Mouse (Mus musculus): Measurements from ENCODE around the gene Casz1.

- TF ChIP-seq CTCF (IDR thresholded peaks at IDR 0.05) (no peak), EP300 (IDR thresholded peaks at IDR 0.05) (no peak)
These were observed 68.6 kb downstream of the Casz1 start for GRCm38 (mm10) chr4:148872783-148873182.
